Mouse (Mus musculus) liver, adult 2 months (tissue): Measurements from ENCODE around the gene Npas2. TPM values are rescaled to one million over a fixed set of nuclear protein-coding genes. Genes with fewer than 3 reads are reported as not detected.

Experiments used
- DNase-seq: peaks from one replicate; pipeline ENCODE4 v3.0.0-alpha.2; 2011; ENCODE audit warnings: low read depth, low spot score; ENCODE audit errors: extremely low read depth
- H3K27ac ChIP-seq: fragments of 200-500 bp; replicated peaks from 2 replicates; pipeline ENCODE4 v1.5.1; 2012; ENCODE audit warnings: low read depth, mild to moderate bottlenecking, control low read depth, inconsistent platforms, low read length; ENCODE audit not compliant: insufficient read depth
- H3K27me3 ChIP-seq: fragments of 200-500 bp; 2 replicates; pipeline ENCODE4 v1.6.1; 2012; ENCODE audit warnings: mild to moderate bottlenecking, moderate library complexity, low read length, inconsistent platforms; ENCODE audit not compliant: control insufficient read depth, insufficient read depth
- H3K36me3 ChIP-seq: fragments of 200-500 bp; 2 replicates; pipeline ENCODE4 v1.6.1; 2012; ENCODE audit warnings: low read length, inconsistent platforms; ENCODE audit not compliant: control insufficient read depth, insufficient read depth
- H3K4me1 ChIP-seq: fragments of 200-500 bp; 2 replicates; pipeline ENCODE4 v1.6.1; 2011; ENCODE audit warnings: low read length; ENCODE audit not compliant: control insufficient read depth, insufficient read depth
- H3K4me3 ChIP-seq: fragments of 200-500 bp; 2 replicates; pipeline ENCODE4 v1.5.1; 2011; ENCODE audit warnings: low read depth, mild to moderate bottlenecking, control low read depth, low read length, moderate library complexity; ENCODE audit not compliant: insufficient read depth
- H3K79me2 ChIP-seq: fragments of 200-500 bp; 2 replicates; pipeline ENCODE4 v1.6.1; 2012; ENCODE audit warnings: inconsistent platforms, mild to moderate bottlenecking, low read length, moderate library complexity; ENCODE audit not compliant: control insufficient read depth, insufficient read depth
- H3K9ac ChIP-seq: fragments of 200-500 bp; 2 replicates; pipeline ENCODE4 v1.6.1; 2012; ENCODE audit warnings: low read depth, mild to moderate bottlenecking, control low read depth, inconsistent platforms, low read length
- CTCF ChIP-seq: fragments of 200-500 bp; IDR thresholded peaks from 2 replicates; pipeline ENCODE4 v1.5.1; 2011; ENCODE audit warnings: low read depth, low read length, control low read depth
- POLR2A ChIP-seq: fragments of 200-500 bp; IDR thresholded peaks from 2 replicates; pipeline ENCODE4 v1.6.1; 2011; ENCODE audit warnings: low read length, control low read depth; ENCODE audit not compliant: insufficient read depth; ENCODE audit errors: extremely low read depth
- WGBS: fragments of 180-500 bp; shearing (Covaris S2); methylation state at CpG from one replicate; pipeline ENCODE4 v1.1.7; 2018; 5-methylcytosine and 5-hydroxymethylcytosine counted together
- polyA plus RNA-seq: library from polyadenylated mRNA; depleted of rRNA; stranded (reverse); fragments of >200 nt; gene quantifications from 2 replicates; pipeline ENCODE4 v1.2.3, GENCODE M21; 2012
- total RNA-seq: library from RNA; depleted of rRNA; stranded (reverse); fragments of >200 nt; gene quantifications from 2 replicates; pipeline ENCODE4 v1.2.3, GENCODE M21; 2014

Npas2 gene
- total and polyA plus RNA-seq, 2 experiments: 3.7 TPM; not detected in 1

GRCm38 (mm10) chr1:39368267-39368841 lies 174.8 kb downstream of the Npas2 start:
- peak; percentile 26 for DNase-seq
- Histone ChIP-seq H3K79me2 (peaks cover 15% of the 10 kb centered on the region; the same call in 1 of the 2 replicates), H3K4me3 (peak overlapping the region; percentile 83), H3K27me3 (no peaks in the 10 kb centered on the region), H3K27ac (peak overlapping the region; percentile 63), H3K9ac (peak overlapping the region; percentile 85), H3K36me3 (peaks cover 42% of the 10 kb centered on the region), H3K4me1 (peaks cover 7% of the 10 kb centered on the region)
- no peak for TF ChIP-seq CTCF
- TF ChIP-seq POLR2A: no peak
- under 1% methylated on average over 34 of the region's 34 CpGs for WGBS

- no peak for DNase-seq
- no peak overlapping the region for H3K9ac ChIP-seq
- H3K79me2 ChIP-seq: peaks cover 15% of the 10 kb centered on the region; the same call in 1 of the 2 replicates
- TF ChIP-seq POLR2A (no peak), CTCF (no peak)
- no peak overlapping the region for H3K4me3 ChIP-seq
- peaks cover 63% of the 10 kb centered on the region for H3K36me3 ChIP-seq
- H3K27me3 ChIP-seq: no peaks in the 10 kb centered on the region
- WGBS: 84% methylated on average over 6 of the region's 6 CpGs
- H3K27ac ChIP-seq: no peak overlapping the region
- peaks cover 7% of the 10 kb centered on the region for H3K4me1 ChIP-seq
Observed at GRCm38 (mm10) chr1:39370431-39370830, 176.9 kb downstream of the Npas2 start.

GRCm38 (mm10) chr1:39372220-39372843 lies 178.8 kb downstream of the Npas2 start:
- peaks cover 7% of the 10 kb centered on the region for H3K4me1 ChIP-seq
- H3K79me2 ChIP-seq: peaks cover 15% of the 10 kb centered on the region; the same call in 1 of the 2 replicates
- peak; percentile 28 for DNase-seq
- no peak overlapping the region for H3K27ac ChIP-seq
- WGBS: 67% methylated on average over 8 of the region's 8 CpGs
- TF ChIP-seq POLR2A (no peak), CTCF (no peak)
- H3K36me3 ChIP-seq: peaks cover 77% of the 10 kb centered on the region
- H3K4me3 ChIP-seq: no peak overlapping the region
- no peak overlapping the region for H3K9ac ChIP-seq
- no peaks in the 10 kb centered on the region for H3K27me3 ChIP-seq

DNA sequence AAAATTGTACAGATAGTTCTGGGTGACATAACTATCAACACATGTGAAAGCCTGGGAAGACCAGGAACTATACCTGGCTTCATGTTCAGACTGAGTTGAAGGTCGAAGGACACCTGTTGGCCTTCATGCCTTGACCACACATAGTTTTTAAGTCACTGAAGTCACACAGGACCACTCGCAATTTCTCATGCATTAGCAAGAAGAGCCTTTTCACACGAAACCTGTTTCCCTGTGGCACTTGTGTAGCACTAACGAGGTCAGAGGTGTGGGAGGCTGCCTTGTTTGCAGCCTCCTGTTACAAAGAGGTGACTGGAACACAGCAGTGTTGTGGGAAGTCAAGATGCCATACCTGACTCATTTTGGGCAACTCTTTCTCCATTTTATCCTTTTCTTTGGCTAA lies 179.8 kb downstream of the Npas2 start:
- H3K36me3 ChIP-seq: peaks cover 79% of the 10 kb centered on the region
- no peak overlapping the region for H3K4me3 ChIP-seq
- H3K4me1 ChIP-seq: peaks cover 7% of the 10 kb centered on the region
- no peak overlapping the region for H3K9ac ChIP-seq
- H3K79me2 ChIP-seq: peaks cover 9% of the 10 kb centered on the region; the same call in 1 of the 2 replicates
- no peak for DNase-seq
- no peak overlapping the region for H3K27ac ChIP-seq
- TF ChIP-seq CTCF (no peak), POLR2A (no peak)
- WGBS: 91% methylated on average over 4 of the region's 4 CpGs
- no peaks in the 10 kb centered on the region for H3K27me3 ChIP-seq

GRCm38 (mm10) chr1:39374231-39374809 lies 180.8 kb downstream of the Npas2 start:
- Histone ChIP-seq H3K4me1 (peaks cover 3% of the 10 kb centered on the region), H3K4me3 (no peak overlapping the region), H3K27ac (no peak overlapping the region), H3K9ac (no peak overlapping the region), H3K27me3 (no peaks in the 10 kb centered on the region), H3K36me3 (peaks cover 82% of the 10 kb centered on the region), H3K79me2 (0 out of 2 replicates have a peak, but pooled peaks cover under 1% of the 10 kb centered on the region)
- WGBS: 90% methylated on average over 5 of the region's 5 CpGs
- TF ChIP-seq CTCF (no peak), POLR2A (no peak)
- no peak for DNase-seq

GRCm38 (mm10) chr1:39376121-39376520 lies 182.6 kb downstream of the Npas2 start:
- peaks cover 69% of the 10 kb centered on the region for H3K36me3 ChIP-seq
- DNase-seq: no peak
- 82% methylated on average over 7 of the region's 7 CpGs for WGBS

More at GRCm38 (mm10) chr1:39376121-39376520, 182.6 kb downstream of the Npas2 start:
- H3K27ac ChIP-seq: no peak overlapping the region
- TF ChIP-seq POLR2A: no peak
- TF ChIP-seq CTCF: no peak
- H3K79me2 ChIP-seq: no peaks in the 10 kb centered on the region
- no peaks in the 10 kb centered on the region for H3K4me1 ChIP-seq
- no peak overlapping the region for H3K9ac ChIP-seq
- H3K27me3 ChIP-seq: no peaks in the 10 kb centered on the region
- H3K4me3 ChIP-seq: no peak overlapping the region
